Mouse (Mus musculus): Measurements from ENCODE around the gene Jmjd4. TPM values are rescaled to one million over a fixed set of nuclear protein-coding genes. Genes with fewer than 3 reads are reported as not detected.

The Jmjd4 gene
- 13.4 and 16.1 TPM in 2 replicates for polyA plus RNA-seq (2016; fragmentation: Nextera tagmentation; extraction: Ambion mirVana)

- Histone ChIP-seq H3K9me3 (no peaks in the 10 kb centered on the region), H3K4me1 (replicated peaks) (peaks cover 35% of the 10 kb centered on the region), H3K27me3 (ENCODE audit: insufficient read depth, poor library complexity, severe bottlenecking) (no peaks in the 10 kb centered on the region), H3K36me3 (peaks cover 33% of the 10 kb centered on the region), H3K27ac (peak within 1 kb of the TSS; percentile 93), H3K4me3 (peak within 1 kb of the TSS; percentile 73)
- peak; percentile 90 for DNase-seq (ENCODE audit: low spot score)
- under 1% methylated on average over 36 of the region's 40 CpGs for WGBS
Observed at GRCm38 (mm10) chr11:59449741-59450229, at the start of gene Jmjd4. Jmjd4 (plus strand) TSS chr11:59450045.

GRCm38 (mm10) chr11:59400876-59401275 is 49.0 kb upstream of the Jmjd4 start:
- peaks cover 11% of the 10 kb centered on the region; the same call in 1 of the 2 replicates for H3K4me1 ChIP-seq (replicated peaks)
- 85% methylated on average over 2 of the region's 2 CpGs for WGBS
- H3K4me3 ChIP-seq: no peak overlapping the region
- H3K9me3 ChIP-seq: no peaks in the 10 kb centered on the region
- H3K27ac ChIP-seq: no peak overlapping the region
- no peak for DNase-seq (ENCODE audit: low spot score)
- no peaks in the 10 kb centered on the region for H3K27me3 ChIP-seq (ENCODE audit: insufficient read depth, poor library complexity, severe bottlenecking)
- peaks cover 15% of the 10 kb centered on the region for H3K36me3 ChIP-seq

GRCm38 (mm10) chr11:59405761-59406160 is 44.1 kb upstream of the Jmjd4 start:
- Histone ChIP-seq H3K9me3 (no peaks in the 10 kb centered on the region), H3K27ac (no peak overlapping the region), H3K27me3 (ENCODE audit: insufficient read depth, poor library complexity, severe bottlenecking) (no peaks in the 10 kb centered on the region)

GRCm38 (mm10) chr11:59410851-59411250 is 39.0 kb upstream of the Jmjd4 start:
- peaks cover 6% of the 10 kb centered on the region; the same call in 1 of the 2 replicates for H3K4me1 ChIP-seq (replicated peaks)
- peaks cover 63% of the 10 kb centered on the region for H3K36me3 ChIP-seq
- DNase-seq (ENCODE audit: low spot score): no peak
- no peak overlapping the region for H3K27ac ChIP-seq
- no peaks in the 10 kb centered on the region for H3K9me3 ChIP-seq
- no peaks in the 10 kb centered on the region for H3K27me3 ChIP-seq (ENCODE audit: insufficient read depth, poor library complexity, severe bottlenecking)
- WGBS: 93% methylated on average over 2 of the region's 2 CpGs
- H3K4me3 ChIP-seq: no peak overlapping the region

More at GRCm38 (mm10) chr11:59405761-59406160, 44.1 kb upstream of the Jmjd4 start:
- H3K36me3 ChIP-seq: peaks cover 52% of the 10 kb centered on the region
- no peak for DNase-seq (ENCODE audit: low spot score)
- WGBS: 84% methylated on average over 1 of the region's 1 CpGs
- H3K4me1 ChIP-seq (replicated peaks): no peaks in the 10 kb centered on the region; the same call in 1 of the 2 replicates
- H3K4me3 ChIP-seq: no peak overlapping the region

GRCm38 (mm10) chr11:59412058-59412457 is 37.8 kb upstream of the Jmjd4 start:
- no peak overlapping the region for H3K27ac ChIP-seq

GRCm38 (mm10) chr11:59412999-59413863 is 36.6 kb upstream of the Jmjd4 start:
- Histone ChIP-seq H3K4me1 (replicated peaks) (peaks cover 6% of the 10 kb centered on the region; the same call in 1 of the 2 replicates), H3K27ac (0 out of 2 replicates have a peak overlapping the region, but pooled peaks have one; percentile 3), H3K36me3 (peaks cover 54% of the 10 kb centered on the region), H3K27me3 (ENCODE audit: insufficient read depth, poor library complexity, severe bottlenecking) (no peaks in the 10 kb centered on the region), H3K9me3 (no peaks in the 10 kb centered on the region), H3K4me3 (no peak overlapping the region)
- 86% methylated on average over 13 of the region's 13 CpGs for WGBS
- DNase-seq (ENCODE audit: low spot score): no peak

More at GRCm38 (mm10) chr11:59412058-59412457, 37.8 kb upstream of the Jmjd4 start:
- no peak for DNase-seq (ENCODE audit: low spot score)
- H3K4me1 ChIP-seq (replicated peaks): peaks cover 6% of the 10 kb centered on the region; the same call in 1 of the 2 replicates
- WGBS: 82% methylated on average over 6 of the region's 6 CpGs
- no peaks in the 10 kb centered on the region for H3K9me3 ChIP-seq
- no peak overlapping the region for H3K4me3 ChIP-seq
- no peaks in the 10 kb centered on the region for H3K27me3 ChIP-seq (ENCODE audit: insufficient read depth, poor library complexity, severe bottlenecking)
- H3K36me3 ChIP-seq: peaks cover 61% of the 10 kb centered on the region

- Histone ChIP-seq H3K9me3 (no peaks in the 10 kb centered on the region), H3K36me3 (peaks cover 88% of the 10 kb centered on the region), H3K4me3 (no peak overlapping the region), H3K27me3 (ENCODE audit: insufficient read depth, poor library complexity, severe bottlenecking) (no peaks in the 10 kb centered on the region), H3K27ac (no peak overlapping the region), H3K4me1 (replicated peaks) (no peaks in the 10 kb centered on the region)
- 90% methylated on average over 5 of the region's 5 CpGs for WGBS
- no peak for DNase-seq (ENCODE audit: low spot score)
Observed at GRCm38 (mm10) chr11:59418708-59419107, 31.1 kb upstream of the Jmjd4 start.

GRCm38 (mm10) chr11:59421436-59421835 is 28.4 kb upstream of the Jmjd4 start:
- Histone ChIP-seq H3K4me1 (replicated peaks) (no peaks in the 10 kb centered on the region), H3K4me3 (no peak overlapping the region), H3K27me3 (ENCODE audit: insufficient read depth, poor library complexity, severe bottlenecking) (no peaks in the 10 kb centered on the region), H3K27ac (no peak overlapping the region), H3K9me3 (no peaks in the 10 kb centered on the region), H3K36me3 (peaks cover 92% of the 10 kb centered on the region)
- WGBS: 92% methylated on average over 8 of the region's 8 CpGs
- DNase-seq (ENCODE audit: low spot score): no peak

GRCm38 (mm10) chr11:59421967-59422366 is 27.9 kb upstream of the Jmjd4 start:
- Histone ChIP-seq H3K9me3 (no peaks in the 10 kb centered on the region), H3K36me3 (peaks cover 92% of the 10 kb centered on the region), H3K4me3 (no peak overlapping the region), H3K4me1 (replicated peaks) (no peaks in the 10 kb centered on the region), H3K27me3 (ENCODE audit: insufficient read depth, poor library complexity, severe bottlenecking) (no peaks in the 10 kb centered on the region), H3K27ac (no peak overlapping the region)
- WGBS: 97% methylated on average over 2 of the region's 2 CpGs
- DNase-seq (ENCODE audit: low spot score): no peak

- no peak for DNase-seq (ENCODE audit: low spot score)
- no peaks in the 10 kb centered on the region for H3K4me1 ChIP-seq (replicated peaks)
- no peaks in the 10 kb centered on the region for H3K27me3 ChIP-seq (ENCODE audit: insufficient read depth, poor library complexity, severe bottlenecking)
- H3K36me3 ChIP-seq: peaks cover 98% of the 10 kb centered on the region
- 83% methylated on average over 5 of the region's 5 CpGs for WGBS
- no peak overlapping the region for H3K27ac ChIP-seq
- no peak overlapping the region for H3K4me3 ChIP-seq
- H3K9me3 ChIP-seq: no peaks in the 10 kb centered on the region
Observed at GRCm38 (mm10) chr11:59423010-59423588, 26.7 kb upstream of the Jmjd4 start.

- Histone ChIP-seq H3K9me3 (no peaks in the 10 kb centered on the region), H3K36me3 (peaks cover 83% of the 10 kb centered on the region), H3K4me1 (replicated peaks) (no peaks in the 10 kb centered on the region), H3K27me3 (ENCODE audit: insufficient read depth, poor library complexity, severe bottlenecking) (no peaks in the 10 kb centered on the region), H3K4me3 (no peak overlapping the region), H3K27ac (no peak overlapping the region)
- WGBS: 71% methylated on average over 7 of the region's 7 CpGs
- no peak for DNase-seq (ENCODE audit: low spot score)
Observed at GRCm38 (mm10) chr11:59425671-59426101, 24.2 kb upstream of the Jmjd4 start.

- no peaks in the 10 kb centered on the region for H3K4me1 ChIP-seq (replicated peaks)
- WGBS: 91% methylated on average over 9 of the region's 9 CpGs
- H3K9me3 ChIP-seq: no peaks in the 10 kb centered on the region
- H3K27me3 ChIP-seq (ENCODE audit: insufficient read depth, poor library complexity, severe bottlenecking): no peaks in the 10 kb centered on the region
- DNase-seq (ENCODE audit: low spot score): no peak
- no peak overlapping the region for H3K4me3 ChIP-seq
- no peak overlapping the region for H3K27ac ChIP-seq
- peaks cover 71% of the 10 kb centered on the region for H3K36me3 ChIP-seq
Observed at GRCm38 (mm10) chr11:59428057-59428660, 21.7 kb upstream of the Jmjd4 start.

Data from hindbrain, embryonic 10.5 days (tissue).